Mouse (Mus musculus): ENCODE results near the gene Dhx40. TPM values are rescaled to one million over a fixed set of nuclear protein-coding genes. Genes with fewer than 3 reads are reported as not detected.

Gene Dhx40
- polyA plus RNA-seq, 1 experiment from 2014 or later: 19.6 TPM

DNA sequence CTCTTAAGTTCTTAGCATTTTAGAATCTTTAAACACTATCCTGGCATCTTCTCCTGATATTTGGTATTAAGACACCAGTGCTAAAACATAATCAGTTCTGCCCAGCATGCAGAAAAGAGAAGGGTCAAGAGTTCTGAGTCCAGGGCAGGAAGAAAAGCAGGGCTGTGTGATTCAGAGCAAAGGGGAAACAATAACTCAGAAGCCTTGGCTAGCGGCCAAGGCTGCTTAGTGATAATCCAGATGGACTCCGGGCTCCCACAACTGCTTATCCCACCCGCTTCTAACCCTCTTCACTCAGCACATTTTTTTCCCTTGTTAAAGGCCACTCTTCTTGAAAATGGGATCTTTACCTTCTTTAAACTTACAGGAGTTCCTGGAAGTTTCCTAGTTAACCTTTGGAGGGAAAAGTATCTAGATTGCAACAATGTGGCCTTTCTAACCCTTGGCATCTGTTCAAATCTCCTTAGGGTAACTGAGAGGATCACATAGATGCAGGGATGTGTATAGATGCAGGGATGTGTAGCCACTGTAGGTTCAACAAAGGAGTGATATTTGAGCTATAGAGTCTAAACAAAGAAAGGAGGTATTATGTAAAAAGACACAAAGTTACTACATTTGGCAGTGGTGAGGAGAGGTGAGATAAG lies 33.1 kb upstream of the Dhx40 start:
- peaks cover 21% of the 10 kb centered on the region for H3K4me1 ChIP-seq (ENCODE audit: control insufficient read depth, insufficient read depth, low read length)
- no peaks in the 10 kb centered on the region for H3K36me3 ChIP-seq (ENCODE audit: control insufficient read depth, insufficient read depth, low read length)
- no peak for ATAC-seq
- H3K4me2 ChIP-seq (ENCODE audit: low read length): no peak overlapping the region
- H3K9ac ChIP-seq (ENCODE audit: low read depth, low read length): no peak overlapping the region
- H3K27ac ChIP-seq (ENCODE audit: low read length): peak overlapping the region; percentile 38; the same call in 1 of the 2 replicates
- H3K27me3 ChIP-seq (ENCODE audit: control insufficient read depth, insufficient read depth, low read depth, low read length): no peaks in the 10 kb centered on the region
- WGBS: 2% methylated on average over 3 of the region's 3 CpGs
- H3K4me3 ChIP-seq (ENCODE audit: low read depth, low read length): no peak overlapping the region
- H3K9me3 ChIP-seq (replicated peaks; ENCODE audit: control insufficient read depth, low read length, poor library complexity, severe bottlenecking): no peaks in the 10 kb centered on the region

DNA sequence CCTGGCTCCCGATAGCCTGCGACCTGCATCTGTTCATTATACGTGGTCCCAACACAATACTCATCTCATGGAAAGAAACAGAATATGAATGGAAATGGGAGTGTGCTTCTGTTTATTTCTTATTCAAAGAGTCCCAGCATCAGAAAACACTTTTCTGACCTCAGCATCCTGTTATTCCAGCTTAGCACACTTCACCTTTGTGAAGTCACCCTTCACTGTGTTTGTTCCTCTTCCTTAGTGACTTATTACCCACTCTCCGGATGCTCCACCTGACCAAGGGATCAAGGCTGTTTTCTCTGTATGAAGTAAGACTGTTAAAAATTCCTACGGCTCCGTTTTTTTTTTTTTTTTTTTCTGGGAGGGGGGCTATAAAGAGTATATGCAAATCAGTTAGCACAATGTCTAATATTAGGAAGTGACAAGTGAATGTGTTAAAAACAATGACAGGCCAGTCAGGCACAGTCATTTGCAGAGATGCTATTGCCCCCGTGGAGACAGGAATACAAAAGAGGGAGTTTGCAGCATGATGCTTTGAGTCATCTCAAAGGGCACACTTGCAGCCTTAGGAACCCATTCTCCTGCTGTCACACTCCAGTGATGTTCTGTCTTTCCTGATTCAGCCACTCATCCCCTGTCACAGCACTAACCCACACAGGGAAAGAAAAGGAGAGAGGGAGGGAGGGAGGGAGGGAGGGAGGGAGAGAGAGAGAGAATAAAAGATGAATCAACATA lies 32.3 kb upstream of the Dhx40 start:
- H3K27ac ChIP-seq (ENCODE audit: low read length): peak overlapping the region; percentile 47
- no peaks in the 10 kb centered on the region for H3K27me3 ChIP-seq (ENCODE audit: control insufficient read depth, insufficient read depth, low read depth, low read length)
- peaks cover 21% of the 10 kb centered on the region for H3K4me1 ChIP-seq (ENCODE audit: control insufficient read depth, insufficient read depth, low read length)
- H3K9me3 ChIP-seq (replicated peaks; ENCODE audit: control insufficient read depth, low read length, poor library complexity, severe bottlenecking): no peaks in the 10 kb centered on the region
- H3K4me3 ChIP-seq (ENCODE audit: low read depth, low read length): no peak overlapping the region
- no peak for ATAC-seq
- H3K4me2 ChIP-seq (ENCODE audit: low read length): no peak overlapping the region
- H3K9ac ChIP-seq (ENCODE audit: low read depth, low read length): no peak overlapping the region
- no peaks in the 10 kb centered on the region for H3K36me3 ChIP-seq (ENCODE audit: control insufficient read depth, insufficient read depth, low read length)
- WGBS: 16% methylated on average over 7 of the region's 7 CpGs

DNA sequence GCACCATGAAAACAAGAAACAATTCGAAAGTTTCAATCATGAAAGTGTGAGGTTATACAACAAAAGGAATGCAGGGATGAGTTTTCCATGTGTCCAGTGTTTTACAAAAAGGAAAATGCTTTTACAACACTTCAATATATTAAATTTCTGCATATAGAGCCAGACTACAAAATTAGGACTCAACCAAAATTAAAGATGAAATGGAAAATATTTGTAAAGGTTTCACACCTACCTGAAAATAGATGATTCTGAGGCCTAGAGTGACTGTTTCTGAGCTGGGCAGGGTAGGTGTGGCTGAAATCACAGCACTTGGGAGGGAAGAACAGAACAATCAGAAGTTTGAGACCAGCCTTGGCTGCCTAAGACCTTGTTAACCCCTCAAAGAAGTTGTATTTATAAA lies 31.2 kb upstream of the Dhx40 start:
- peaks cover 21% of the 10 kb centered on the region for H3K4me1 ChIP-seq (ENCODE audit: control insufficient read depth, insufficient read depth, low read length)
- ATAC-seq: no peak
- no peaks in the 10 kb centered on the region for H3K27me3 ChIP-seq (ENCODE audit: control insufficient read depth, insufficient read depth, low read depth, low read length)
- H3K9ac ChIP-seq (ENCODE audit: low read depth, low read length): no peak overlapping the region
- no peak overlapping the region for H3K4me2 ChIP-seq (ENCODE audit: low read length)
- no peaks in the 10 kb centered on the region for H3K36me3 ChIP-seq (ENCODE audit: control insufficient read depth, insufficient read depth, low read length)
- H3K4me3 ChIP-seq (ENCODE audit: low read depth, low read length): no peak overlapping the region
- WGBS: 87% methylated on average over 1 of the region's 1 CpGs
- no peaks in the 10 kb centered on the region for H3K9me3 ChIP-seq (replicated peaks; ENCODE audit: control insufficient read depth, low read length, poor library complexity, severe bottlenecking)
- H3K27ac ChIP-seq (ENCODE audit: low read length): no peak overlapping the region

DNA sequence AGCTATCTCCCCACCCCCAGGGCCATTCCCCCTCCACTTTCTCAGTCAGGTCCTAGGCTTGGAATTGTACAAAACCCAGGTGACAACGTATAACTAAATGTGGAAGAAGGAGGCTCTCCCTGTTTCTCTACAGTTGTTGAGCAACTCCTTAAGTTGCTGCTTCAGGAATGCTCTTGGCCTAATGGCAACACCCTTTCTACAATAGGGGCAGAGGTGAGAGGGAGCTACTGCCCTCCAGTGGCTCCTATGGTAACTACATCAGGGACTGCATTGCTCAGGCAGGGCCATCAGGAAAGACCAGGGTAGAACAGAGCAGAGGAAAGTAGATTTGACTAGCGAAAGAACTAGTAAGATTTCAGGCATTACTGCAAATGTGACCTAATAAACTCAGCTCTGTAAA lies 28.8 kb upstream of the Dhx40 start:
- Histone ChIP-seq H3K27ac (ENCODE audit: low read length) (no peak overlapping the region), H3K4me3 (ENCODE audit: low read depth, low read length) (no peak overlapping the region), H3K9ac (ENCODE audit: low read depth, low read length) (no peak overlapping the region), H3K27me3 (ENCODE audit: control insufficient read depth, insufficient read depth, low read depth, low read length) (no peaks in the 10 kb centered on the region), H3K4me2 (ENCODE audit: low read length) (no peak overlapping the region), H3K9me3 (replicated peaks; ENCODE audit: control insufficient read depth, low read length, poor library complexity, severe bottlenecking) (no peaks in the 10 kb centered on the region), H3K36me3 (ENCODE audit: control insufficient read depth, insufficient read depth, low read length) (no peaks in the 10 kb centered on the region), H3K4me1 (ENCODE audit: control insufficient read depth, insufficient read depth, low read length) (peaks cover 21% of the 10 kb centered on the region)
- 42% methylated on average over 2 of the region's 2 CpGs for WGBS
- no peak for ATAC-seq

DNA sequence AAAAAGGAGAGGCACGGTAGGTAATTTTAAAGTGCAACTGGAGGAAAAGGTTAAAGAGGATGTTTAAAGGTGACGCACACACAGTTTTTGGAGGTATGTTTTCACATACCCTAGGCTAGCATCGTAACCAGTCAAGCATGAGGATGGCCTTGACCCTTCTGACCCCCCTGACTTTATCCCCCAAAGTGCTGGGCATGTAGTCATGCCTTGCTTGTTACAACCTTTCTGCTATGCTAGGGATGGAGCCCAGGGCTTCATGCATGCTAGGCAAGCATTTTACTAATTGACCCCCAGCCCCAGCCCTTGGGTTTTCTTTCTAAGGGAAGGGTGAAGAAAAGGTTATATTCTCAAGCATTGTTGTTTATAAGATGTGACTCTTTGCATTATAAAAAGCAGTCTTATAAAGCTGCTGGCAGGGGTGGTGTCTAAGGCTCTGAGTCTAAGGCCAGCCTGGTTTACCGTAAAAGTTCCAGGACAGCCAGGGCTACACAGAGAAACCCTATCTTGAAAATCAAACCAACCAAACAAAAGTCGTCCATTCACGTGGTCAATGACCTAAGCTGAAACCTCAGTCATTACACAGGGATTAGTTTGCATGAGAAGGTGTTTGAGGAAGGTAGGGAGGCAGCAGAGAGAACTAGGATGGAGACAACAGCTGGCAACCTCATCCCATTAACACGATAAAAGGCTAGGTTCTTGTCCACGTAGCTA lies 27.2 kb upstream of the Dhx40 start:
- 61% methylated on average over 8 of the region's 8 CpGs for WGBS
- ATAC-seq: no peak
- no peak overlapping the region for H3K4me3 ChIP-seq (ENCODE audit: low read depth, low read length)
- H3K9me3 ChIP-seq (replicated peaks; ENCODE audit: control insufficient read depth, low read length, poor library complexity, severe bottlenecking): no peaks in the 10 kb centered on the region
- H3K36me3 ChIP-seq (ENCODE audit: control insufficient read depth, insufficient read depth, low read length): no peaks in the 10 kb centered on the region
- H3K9ac ChIP-seq (ENCODE audit: low read depth, low read length): no peak overlapping the region
- H3K27ac ChIP-seq (ENCODE audit: low read length): no peak overlapping the region
- H3K4me2 ChIP-seq (ENCODE audit: low read length): no peak overlapping the region
- H3K27me3 ChIP-seq (ENCODE audit: control insufficient read depth, insufficient read depth, low read depth, low read length): no peaks in the 10 kb centered on the region
- peaks cover 6% of the 10 kb centered on the region; the same call in 1 of the 2 replicates for H3K4me1 ChIP-seq (ENCODE audit: control insufficient read depth, insufficient read depth, low read length)

DNA sequence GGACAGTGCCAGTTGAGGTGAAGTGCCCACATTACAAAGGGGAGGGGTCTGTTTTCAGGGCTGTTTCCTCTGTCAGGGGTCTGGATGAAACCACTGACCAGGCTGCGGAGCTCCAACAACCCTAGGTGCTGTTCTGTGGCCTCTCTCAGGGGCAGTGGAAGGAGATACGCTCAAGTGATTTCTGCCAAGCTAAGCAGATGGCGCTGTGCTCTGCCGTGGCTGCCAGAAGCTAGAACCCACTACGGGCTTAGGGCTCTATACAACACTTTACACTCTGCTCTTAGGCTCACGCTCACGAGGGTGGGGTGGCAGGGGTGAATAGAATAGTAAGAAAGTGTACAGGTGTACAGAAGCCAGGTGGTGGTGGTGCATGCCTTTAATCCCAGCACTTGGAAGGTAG lies 26.5 kb upstream of the Dhx40 start:
- H3K27ac ChIP-seq (ENCODE audit: low read length): no peak overlapping the region
- H3K9me3 ChIP-seq (replicated peaks; ENCODE audit: control insufficient read depth, low read length, poor library complexity, severe bottlenecking): no peaks in the 10 kb centered on the region
- H3K27me3 ChIP-seq (ENCODE audit: control insufficient read depth, insufficient read depth, low read depth, low read length): no peaks in the 10 kb centered on the region
- no peaks in the 10 kb centered on the region for H3K36me3 ChIP-seq (ENCODE audit: control insufficient read depth, insufficient read depth, low read length)
- no peak overlapping the region for H3K4me3 ChIP-seq (ENCODE audit: low read depth, low read length)
- H3K4me2 ChIP-seq (ENCODE audit: low read length): no peak overlapping the region
- no peak for ATAC-seq
- H3K4me1 ChIP-seq (ENCODE audit: control insufficient read depth, insufficient read depth, low read length): no peaks in the 10 kb centered on the region
- H3K9ac ChIP-seq (ENCODE audit: low read depth, low read length): no peak overlapping the region
- 71% methylated on average over 7 of the region's 7 CpGs for WGBS

DNA sequence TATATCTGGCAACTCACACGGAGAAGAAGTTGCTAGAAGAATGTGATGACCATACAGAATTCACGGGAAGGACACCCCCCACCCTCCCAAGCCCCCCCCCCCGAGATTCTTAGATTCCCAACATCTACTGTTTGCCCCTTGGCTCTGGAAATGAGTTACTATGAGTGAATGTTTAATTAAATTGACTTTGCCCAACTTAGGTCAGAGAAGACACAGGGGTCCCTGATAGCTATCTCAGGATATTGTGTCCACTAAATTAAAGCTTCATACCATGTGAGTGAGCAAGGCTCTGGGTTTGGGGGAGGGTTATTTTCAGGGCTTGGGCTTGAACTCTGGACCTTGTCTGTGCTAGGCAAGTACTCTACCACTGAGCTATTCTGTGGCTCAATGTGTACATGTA lies 25.6 kb upstream of the Dhx40 start:
- H3K9ac ChIP-seq (ENCODE audit: low read depth, low read length): no peak overlapping the region
- no peaks in the 10 kb centered on the region for H3K27me3 ChIP-seq (ENCODE audit: control insufficient read depth, insufficient read depth, low read depth, low read length)
- no peak overlapping the region for H3K4me3 ChIP-seq (ENCODE audit: low read depth, low read length)
- no peak overlapping the region for H3K27ac ChIP-seq (ENCODE audit: low read length)
- no peaks in the 10 kb centered on the region for H3K36me3 ChIP-seq (ENCODE audit: control insufficient read depth, insufficient read depth, low read length)
- no peaks in the 10 kb centered on the region for H3K4me1 ChIP-seq (ENCODE audit: control insufficient read depth, insufficient read depth, low read length)
- H3K9me3 ChIP-seq (replicated peaks; ENCODE audit: control insufficient read depth, low read length, poor library complexity, severe bottlenecking): no peaks in the 10 kb centered on the region
- no peak overlapping the region for H3K4me2 ChIP-seq (ENCODE audit: low read length)
- ATAC-seq: no peak
- 74% methylated on average over 3 of the region's 3 CpGs for WGBS

DNA sequence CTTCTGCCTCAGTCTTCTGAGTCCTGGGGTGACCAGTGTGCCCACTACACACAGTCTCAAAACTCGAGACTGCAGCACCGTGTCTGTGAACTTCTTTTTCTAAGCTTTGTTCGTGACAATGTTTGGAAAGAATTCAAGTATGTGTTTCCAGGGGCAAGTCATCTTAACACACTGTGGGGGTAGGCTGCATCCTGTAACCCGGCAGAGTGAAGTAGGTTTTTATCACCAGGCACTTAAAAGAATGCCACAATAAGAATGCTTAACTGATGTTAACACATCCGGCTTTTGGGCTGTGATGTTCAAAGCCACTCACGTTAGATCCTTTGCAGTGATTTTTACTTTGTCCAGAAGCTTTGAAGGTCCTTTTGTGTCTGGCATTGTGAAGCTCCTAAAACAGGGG lies 20.9 kb upstream of the Dhx40 start:
- ATAC-seq: no peak

More for the DNA sequence above, 20.9 kb upstream of the Dhx40 start:
- no peak overlapping the region for H3K4me3 ChIP-seq (ENCODE audit: low read depth, low read length)
- 0 out of 2 replicates have a peak overlapping the region, but pooled peaks have one; percentile 17 for H3K27ac ChIP-seq (ENCODE audit: low read length)
- H3K9ac ChIP-seq (ENCODE audit: low read depth, low read length): no peak overlapping the region
- no peak overlapping the region for H3K4me2 ChIP-seq (ENCODE audit: low read length)
- H3K27me3 ChIP-seq (ENCODE audit: control insufficient read depth, insufficient read depth, low read depth, low read length): no peaks in the 10 kb centered on the region
- H3K9me3 ChIP-seq (replicated peaks; ENCODE audit: control insufficient read depth, low read length, poor library complexity, severe bottlenecking): no peaks in the 10 kb centered on the region
- H3K36me3 ChIP-seq (ENCODE audit: control insufficient read depth, insufficient read depth, low read length): no peaks in the 10 kb centered on the region
- no peaks in the 10 kb centered on the region for H3K4me1 ChIP-seq (ENCODE audit: control insufficient read depth, insufficient read depth, low read length)
- 62% methylated on average over 6 of the region's 6 CpGs for whole genome bisulfite sequencing

Measured in midbrain, embryonic 16.5 days (tissue).